14 mouse cellular contexts compared by ENCODE assay signal in genomic region chr9:70018879-70019278, GRCm38 (mm10). TPM values are rescaled to one million over a fixed set of nuclear protein-coding genes. Genes with fewer than 3 reads are reported as not detected.
DNase-seq lines count a peak whose midpoint lies in the region; ATAC-seq lines count a peak whose summit lies in the region.
"Had no signal": no experiment of that assay in that cellular context is flagged by ENCODE, and none has a peak within 500 bp of the region (broad histone marks: within the 10 kb centered on the region; RNA-seq: fewer than 3 reads in every experiment).

No protein-coding gene starts in this region.

- H3K4me1 ChIP-seq in intestine, embryonic 14.5 days (replicated peaks; ENCODE audit: control insufficient read depth, insufficient read depth, low read length), result peaks cover under 1% of the 10 kb centered on the region
- peaks cover under 1% of the 10 kb centered on the region; the same call in 1 of the 2 replicates for H3K4me1 ChIP-seq in intestine, embryonic 15.5 days (replicated peaks)

- H3K27ac ChIP-seq in intestine, embryonic 14.5 days (ENCODE audit: low read depth), result no peak overlapping the region
- no peak overlapping the region for H3K27ac ChIP-seq in intestine, embryonic 15.5 days
- H3K27ac ChIP-seq: forebrain, embryonic 10.5 days; heart, embryonic 15.5 days had no signal

- no peak for DNase-seq in intestine, embryonic 14.5 days (ENCODE audit: low spot score)
- DNase-seq in thymus, postnatal 0 days (ENCODE audit: low spot score), result peak; percentile 59
- DNase-seq in thymus, adult 18-20 months, result no peak
- DNase-seq in embryo, embryonic 11 days, result peak; percentile 29
- no peak for DNase-seq in gastrocnemius, postnatal 14 days
- no peak for DNase-seq in T-cell, adult 2 months (ENCODE audit: low spot score)
- DNase-seq: cerebellum, adult 18-20 months; kidney, postnatal 10 days; thymus, adult 2 months had no signal

- peaks cover 44% of the 10 kb centered on the region for H3K36me3 ChIP-seq in intestine, embryonic 14.5 days (ENCODE audit: control insufficient read depth, insufficient read depth, low read length)
- H3K36me3 ChIP-seq in intestine, embryonic 15.5 days, result no peaks in the 10 kb centered on the region

- no peak overlapping the region for H3K9ac ChIP-seq in intestine, embryonic 14.5 days (ENCODE audit: low read length)
- no peak overlapping the region for H3K9ac ChIP-seq in intestine, embryonic 15.5 days
- H3K9ac ChIP-seq: heart, embryonic 15.5 days had no signal

- H3K4me3 ChIP-seq in intestine, embryonic 14.5 days (ENCODE audit: low read depth, low read length), result no peak overlapping the region
- H3K4me3 ChIP-seq in intestine, embryonic 15.5 days (replicated peaks), result no peak overlapping the region
- H3K4me3 ChIP-seq: forebrain, embryonic 10.5 days; heart, embryonic 15.5 days had no signal

- H3K9me3 ChIP-seq in intestine, embryonic 14.5 days (ENCODE audit: control insufficient read depth, low read length), result no peaks in the 10 kb centered on the region
- no peaks in the 10 kb centered on the region for H3K9me3 ChIP-seq in intestine, embryonic 15.5 days
- H3K9me3 ChIP-seq: forebrain, embryonic 10.5 days; heart, embryonic 15.5 days had no signal

- H3K27me3 ChIP-seq in intestine, embryonic 14.5 days (replicated peaks; ENCODE audit: control insufficient read depth, insufficient read depth, low read length), result no peaks in the 10 kb centered on the region
- H3K27me3 ChIP-seq in intestine, embryonic 15.5 days (replicated peaks), result no peaks in the 10 kb centered on the region
- H3K27me3 ChIP-seq: heart, embryonic 15.5 days had no signal

- 0 out of 2 replicates have a peak, but pooled peaks have one; percentile 43 for ATAC-seq in intestine, embryonic 14.5 days (replicated peaks; ENCODE audit: low FRiP score, low TSS enrichment, low read depth)
- no peak for ATAC-seq in intestine, embryonic 15.5 days
- ATAC-seq: midbrain, embryonic 16.5 days had no signal

- intact Hi-C loops in gastrocnemius, postnatal 14 days (cut with DNase I; ENCODE audit: low total_unique reads), result no loop called here

- H3K4me2 ChIP-seq in intestine, embryonic 14.5 days (ENCODE audit: low read length), result no peak overlapping the region
- H3K4me2 ChIP-seq in intestine, embryonic 15.5 days (replicated peaks), result no peak overlapping the region
- H3K4me2 ChIP-seq: heart, embryonic 15.5 days had no signal

RNA-seq across cellular contexts. Expression of gene Gtf2a2, which starts 6.5 kb away (rescaled TPM):
- polyA plus RNA-seq in intestine, embryonic 14.5 days (2014; fragmentation: Nextera tagmentation; extraction: Ambion mirVana), result 195 and 196 TPM in 2 replicates
- polyA plus RNA-seq in intestine, embryonic 15.5 days (2015; fragmentation: Nextera tagmentation; extraction: Ambion mirVana), result 177 and 182 TPM in 2 replicates
- polyA plus RNA-seq in thymus, postnatal 0 days (2015; fragmentation: Nextera tagmentation; extraction: Ambion mirVana), result 256 and 279 TPM in 2 replicates
- total RNA-seq in gastrocnemius, postnatal 14 days (2021), result 10 to 100 TPM; 43.4 to 46.7 TPM

RNA-seq across cellular contexts. Expression of gene Gcnt3, which starts 19.0 kb away (rescaled TPM):
- 3.6 and 5.0 TPM in 2 replicates for polyA plus RNA-seq in intestine, embryonic 14.5 days (2014; fragmentation: Nextera tagmentation; extraction: Ambion mirVana)
- 8.3 and 8.9 TPM in 2 replicates for polyA plus RNA-seq in intestine, embryonic 15.5 days (2015; fragmentation: Nextera tagmentation; extraction: Ambion mirVana)
- 0.08 and 0.10 TPM in 2 replicates for polyA plus RNA-seq in thymus, postnatal 0 days (2015; fragmentation: Nextera tagmentation; extraction: Ambion mirVana)
- not detected for total RNA-seq in gastrocnemius, postnatal 14 days (2021)
- total RNA-seq: left cerebral cortex, postnatal 36 days had no signal
- polyA plus RNA-seq: forebrain, embryonic 10.5 days; heart, embryonic 15.5 days; midbrain, embryonic 16.5 days; thymus, adult 2 months had no signal

RNA-seq across cellular contexts. Expression of gene Bnip2, which starts 29.6 kb away (rescaled TPM):
- 83.7 and 93.5 TPM in 2 replicates for polyA plus RNA-seq in intestine, embryonic 14.5 days (2014; fragmentation: Nextera tagmentation; extraction: Ambion mirVana)
- 67.0 and 72.1 TPM in 2 replicates for polyA plus RNA-seq in intestine, embryonic 15.5 days (2015; fragmentation: Nextera tagmentation; extraction: Ambion mirVana)
- 94.6 and 95.3 TPM in 2 replicates for polyA plus RNA-seq in thymus, postnatal 0 days (2015; fragmentation: Nextera tagmentation; extraction: Ambion mirVana)
- 10 to 100 TPM; 67.1 to 67.3 TPM for total RNA-seq in gastrocnemius, postnatal 14 days (2021)

Comparison
In these comparisons a context has a peak if more than half of its experiments do, and no peak if none do; other contexts are left out.
1. DNase-seq: peak in thymus, postnatal 0 days (single experiment) and embryo, embryonic 11 days (single experiment); none in intestine, embryonic 14.5 days (single experiment), thymus, adult 18-20 months (0 of 2), gastrocnemius, postnatal 14 days (single experiment) and T-cell, adult 2 months (single experiment).